Mouse (Mus musculus) forebrain, embryonic 10.5 days (tissue): ENCODE measurements around the gene Hcar1. TPM values are rescaled to one million over a fixed set of nuclear protein-coding genes. Genes with fewer than 3 reads are reported as not detected.

ENCODE experiments used
- DNase-seq: peaks from one replicate; pipeline ENCODE4 v3.0.0-alpha.2; 2017; ENCODE audit warnings: low spot score; ENCODE audit errors: extremely low spot score
- H3K27ac ChIP-seq: fragments of 300-500 bp; sonication (generic); 2 replicates; pipeline ENCODE4 v1.5.1; 2016; ENCODE audit warnings: mild to moderate bottlenecking
- H3K27me3 ChIP-seq: fragments of 300-500 bp; sonication (generic); 2 replicates; pipeline ENCODE4 v1.6.1; 2016; ENCODE audit warnings: mild to moderate bottlenecking; ENCODE audit not compliant: poor library complexity, severe bottlenecking
- H3K36me3 ChIP-seq: fragments of 300-500 bp; sonication (generic); replicated peaks from 2 replicates; pipeline ENCODE4 v1.6.1; 2016; ENCODE audit warnings: mild to moderate bottlenecking, moderate library complexity
- H3K4me1 ChIP-seq: fragments of 300-500 bp; sonication (generic); 2 replicates; pipeline ENCODE4 v1.6.1; 2016
- H3K4me3 ChIP-seq: fragments of 300-500 bp; sonication (generic); 2 replicates; pipeline ENCODE4 v1.5.1; 2016; ENCODE audit warnings: mild to moderate bottlenecking, moderate library complexity
- H3K9me3 ChIP-seq: fragments of 300-500 bp; sonication (generic); 2 replicates; pipeline ENCODE4 v1.6.1; 2016; ENCODE audit warnings: mild to moderate bottlenecking, moderate library complexity
- WGBS: fragments of 180-500 bp; shearing (Covaris S2); methylation state at CpG from one replicate; pipeline ENCODE4 v1.1.7; 2016; 5-methylcytosine and 5-hydroxymethylcytosine counted together
- polyA plus RNA-seq: library from polyadenylated mRNA; unstranded; fragments of >200 nt; fragmentation: Nextera tagmentation; extraction: Ambion mirVana; gene quantifications from 2 replicates; pipeline ENCODE4 v1.2.1, GENCODE M21; 2016

Hcar1 gene
- polyA plus RNA-seq, 1 experiment from 2014 or later = not detected

DNA sequence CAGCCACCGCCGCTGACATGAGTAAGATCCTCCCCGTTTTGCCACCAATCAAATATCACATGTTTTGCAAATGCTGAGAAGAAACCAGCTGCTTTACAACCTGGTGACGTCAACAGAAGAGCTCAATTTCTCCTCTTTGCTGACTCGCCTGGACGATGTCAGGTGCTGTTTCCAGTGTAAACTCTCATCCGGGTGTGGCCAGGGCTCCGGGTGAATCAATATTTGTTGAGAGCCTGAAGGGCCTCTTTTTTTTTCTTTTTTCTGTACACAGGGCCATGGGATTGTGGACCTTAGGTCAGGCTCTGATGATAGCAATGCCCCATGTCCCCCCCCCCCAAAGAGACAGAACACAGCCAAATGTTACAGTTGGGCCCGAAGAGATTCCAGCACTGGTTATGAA lies 25.3 kb downstream of the Hcar1 start:
- H3K4me3 ChIP-seq = no peak overlapping the region
- H3K36me3 ChIP-seq = no peaks in the 10 kb centered on the region
- no peak overlapping the region for H3K27ac ChIP-seq
- H3K27me3 ChIP-seq = no peaks in the 10 kb centered on the region
- H3K4me1 ChIP-seq = peaks cover 7% of the 10 kb centered on the region; the same call in 1 of the 2 replicates
- DNase-seq = no peak
- WGBS = 93% methylated on average over 9 of the region's 9 CpGs
- 0 out of 2 replicates have a peak, but pooled peaks cover 6% of the 10 kb centered on the region for H3K9me3 ChIP-seq

DNA sequence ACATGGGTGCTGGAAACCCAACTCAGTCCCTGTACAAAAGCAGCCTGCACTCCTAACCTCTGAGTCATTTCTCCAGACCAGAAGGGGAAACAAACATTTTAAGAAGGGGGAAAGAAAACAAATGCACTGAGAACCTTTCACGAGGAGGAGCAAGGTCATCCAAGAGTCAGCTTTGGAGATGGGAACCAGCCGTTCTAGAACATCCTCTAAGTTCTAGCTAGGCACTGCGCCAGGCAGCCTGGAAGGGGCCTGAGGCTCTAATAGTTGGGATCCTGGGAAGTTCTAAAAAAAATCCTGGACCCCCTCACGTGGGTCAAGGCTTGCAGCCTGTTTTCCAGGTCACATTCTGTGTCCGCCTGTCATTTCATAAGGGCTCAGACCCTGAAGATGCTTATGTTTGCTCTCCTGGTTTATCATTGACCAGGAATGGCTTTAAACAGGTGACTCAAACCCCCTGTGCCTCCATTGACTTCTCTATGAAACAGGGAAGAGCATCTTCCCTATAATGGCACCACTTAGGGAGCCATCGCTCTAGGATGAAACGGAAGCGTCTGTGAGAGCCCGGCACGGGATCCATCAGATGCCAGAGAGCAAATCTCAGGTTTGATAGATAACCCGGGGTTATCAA lies 25.8 kb downstream of the Hcar1 start:
- WGBS = 92% methylated on average over 11 of the region's 11 CpGs

GRCm38 (mm10) chr5:123851398-123851797 lies 28.4 kb downstream of the Hcar1 start:
- no peak for DNase-seq
- Histone ChIP-seq H3K4me3 (no peak overlapping the region), H3K4me1 (no peaks in the 10 kb centered on the region), H3K27ac (no peak overlapping the region), H3K27me3 (no peaks in the 10 kb centered on the region), H3K9me3 (0 out of 2 replicates have a peak, but pooled peaks cover 6% of the 10 kb centered on the region), H3K36me3 (no peaks in the 10 kb centered on the region)
- 67% methylated on average over 2 of the region's 2 CpGs for WGBS

More for the DNA sequence above, 25.8 kb downstream of the Hcar1 start:
- 0 out of 2 replicates have a peak, but pooled peaks cover 6% of the 10 kb centered on the region for H3K9me3 ChIP-seq
- H3K4me3 ChIP-seq = no peak overlapping the region
- no peak overlapping the region for H3K27ac ChIP-seq
- H3K36me3 ChIP-seq = no peaks in the 10 kb centered on the region
- no peak for DNase-seq
- no peaks in the 10 kb centered on the region for H3K27me3 ChIP-seq
- H3K4me1 ChIP-seq = peaks cover 2% of the 10 kb centered on the region; the same call in 1 of the 2 replicates

- Histone ChIP-seq H3K4me3 (no peak overlapping the region), H3K27me3 (no peaks in the 10 kb centered on the region), H3K9me3 (no peaks in the 10 kb centered on the region), H3K36me3 (no peaks in the 10 kb centered on the region), H3K4me1 (0 out of 2 replicates have a peak, but pooled peaks cover 9% of the 10 kb centered on the region), H3K27ac (no peak overlapping the region)
- DNase-seq = no peak
- 96% methylated on average over 14 of the region's 14 CpGs for WGBS
Measured at GRCm38 (mm10) chr5:123844316-123844715, 35.5 kb downstream of the Hcar1 start.

- H3K36me3 ChIP-seq = no peaks in the 10 kb centered on the region
- no peaks in the 10 kb centered on the region for H3K9me3 ChIP-seq
- 60% methylated on average over 4 of the region's 4 CpGs for WGBS
- H3K27ac ChIP-seq = no peak overlapping the region
- H3K4me1 ChIP-seq = 0 out of 2 replicates have a peak, but pooled peaks cover 9% of the 10 kb centered on the region
- no peak overlapping the region for H3K4me3 ChIP-seq
- DNase-seq = no peak
- no peaks in the 10 kb centered on the region for H3K27me3 ChIP-seq
Measured at GRCm38 (mm10) chr5:123843816-123844215, 36.0 kb downstream of the Hcar1 start.

DNA sequence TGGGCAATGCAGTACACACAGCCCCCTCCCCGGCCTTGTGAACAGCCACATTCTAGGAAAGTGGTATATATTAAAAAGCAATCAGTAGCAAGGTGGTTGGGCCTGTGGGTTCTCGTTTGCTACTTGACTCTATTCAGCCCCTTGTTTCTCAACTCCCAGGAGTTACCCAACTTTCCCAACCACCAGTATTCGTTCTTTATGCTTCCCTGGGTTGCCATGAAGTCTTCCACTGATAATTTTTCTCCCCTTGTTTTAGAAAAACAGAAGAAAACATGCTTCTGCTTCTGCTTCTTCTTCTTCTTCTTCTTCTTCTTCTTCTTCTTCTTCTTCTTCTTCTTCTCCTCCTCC lies 36.9 kb downstream of the Hcar1 start:
- H3K27me3 ChIP-seq = no peaks in the 10 kb centered on the region
- 83% methylated on average over 3 of the region's 3 CpGs for WGBS
- H3K27ac ChIP-seq = no peak overlapping the region
- H3K9me3 ChIP-seq = no peaks in the 10 kb centered on the region
- 0 out of 2 replicates have a peak, but pooled peaks cover 9% of the 10 kb centered on the region for H3K4me1 ChIP-seq
- no peak overlapping the region for H3K4me3 ChIP-seq
- H3K36me3 ChIP-seq = no peaks in the 10 kb centered on the region
- no peak for DNase-seq

- no peak for DNase-seq
- 82% methylated on average over 11 of the region's 11 CpGs for WGBS
- H3K27ac ChIP-seq = no peak overlapping the region
- 0 out of 2 replicates have a peak, but pooled peaks cover 13% of the 10 kb centered on the region for H3K4me1 ChIP-seq
- H3K27me3 ChIP-seq = no peaks in the 10 kb centered on the region
- no peak overlapping the region for H3K4me3 ChIP-seq
- no peaks in the 10 kb centered on the region for H3K36me3 ChIP-seq
- H3K9me3 ChIP-seq = no peaks in the 10 kb centered on the region
Measured at GRCm38 (mm10) chr5:123842221-123842934, 37.4 kb downstream of the Hcar1 start.

DNA sequence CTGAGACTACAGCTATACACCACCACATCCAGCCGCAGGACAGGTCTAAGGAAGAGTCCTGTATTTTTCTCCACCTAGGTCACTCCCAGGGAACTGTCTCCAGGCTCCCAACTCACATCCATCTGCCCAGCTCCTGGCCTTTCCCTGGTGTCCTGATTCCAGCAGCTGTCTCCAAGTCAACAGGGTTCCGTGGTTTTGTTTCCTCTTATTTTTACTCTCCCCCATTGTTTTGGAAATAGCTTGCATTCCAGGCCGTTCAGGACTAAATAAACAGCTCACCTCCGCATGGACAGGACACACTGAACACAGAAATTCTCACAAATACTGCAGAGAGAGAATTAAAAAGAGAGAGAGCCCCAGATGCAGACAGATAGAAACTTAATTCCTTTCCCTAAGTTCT lies 42.4 kb downstream of the Hcar1 start:
- Histone ChIP-seq H3K27ac (no peak overlapping the region), H3K36me3 (no peaks in the 10 kb centered on the region), H3K4me1 (0 out of 2 replicates have a peak, but pooled peaks cover 13% of the 10 kb centered on the region), H3K9me3 (no peaks in the 10 kb centered on the region), H3K4me3 (no peak overlapping the region), H3K27me3 (no peaks in the 10 kb centered on the region)
- no peak for DNase-seq
- 64% methylated on average over 4 of the region's 4 CpGs for WGBS

DNA sequence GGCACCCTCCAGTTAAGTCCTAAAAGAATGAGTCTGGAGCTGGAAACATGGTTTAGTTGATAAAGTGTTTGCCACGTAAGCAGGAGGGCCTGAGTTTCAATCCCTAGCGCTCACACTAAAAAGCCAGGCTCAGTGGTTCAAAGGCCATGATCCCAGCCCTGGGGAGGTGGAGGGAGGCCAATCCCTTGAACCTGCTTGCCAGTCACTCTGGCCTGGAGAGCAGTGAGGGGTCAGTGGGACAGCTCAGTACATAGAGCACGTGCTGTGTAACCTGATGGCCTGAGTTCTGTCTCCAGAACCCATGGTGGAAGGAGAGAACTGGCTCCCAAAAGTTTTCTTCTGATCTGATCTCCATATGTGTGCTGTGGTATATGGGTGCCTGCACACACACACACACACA lies 45.0 kb downstream of the Hcar1 start:
- no peak for DNase-seq
- 0 out of 2 replicates have a peak, but pooled peaks cover 8% of the 10 kb centered on the region for H3K4me1 ChIP-seq
- H3K27ac ChIP-seq = no peak overlapping the region
- H3K9me3 ChIP-seq = no peaks in the 10 kb centered on the region
- H3K4me3 ChIP-seq = no peak overlapping the region
- no peaks in the 10 kb centered on the region for H3K36me3 ChIP-seq
- 77% methylated on average over 3 of the region's 3 CpGs for WGBS
- H3K27me3 ChIP-seq = no peaks in the 10 kb centered on the region

DNA sequence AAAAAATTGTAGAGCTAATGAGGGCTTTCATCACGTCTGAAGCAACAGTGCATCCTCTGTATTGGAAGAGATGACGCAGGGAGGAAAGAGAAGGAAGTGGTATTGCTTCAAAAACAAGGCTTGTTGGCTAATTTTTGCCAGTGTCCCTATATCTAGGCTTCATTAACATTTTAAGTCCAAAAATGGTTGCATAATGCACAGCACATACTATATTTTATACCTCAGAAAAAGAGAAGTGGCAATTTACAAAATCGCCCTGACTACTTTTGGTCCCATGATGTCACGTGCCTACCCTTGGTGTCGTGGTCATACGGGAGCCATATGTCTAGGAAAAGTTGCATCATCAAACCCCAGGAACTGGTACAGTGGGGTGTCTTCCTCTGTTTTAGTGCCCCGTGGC lies 47.5 kb downstream of the Hcar1 start:
- H3K36me3 ChIP-seq = no peaks in the 10 kb centered on the region; the same call in 1 of the 2 replicates
- 91% methylated on average over 7 of the region's 7 CpGs for WGBS

GRCm38 (mm10) chr5:123827659-123828091 lies 52.1 kb downstream of the Hcar1 start:
- 75% methylated on average over 6 of the region's 6 CpGs for WGBS
- no peak for DNase-seq

More for the DNA sequence above, 47.5 kb downstream of the Hcar1 start:
- Histone ChIP-seq H3K9me3 (no peaks in the 10 kb centered on the region), H3K4me3 (no peak overlapping the region), H3K27ac (no peak overlapping the region), H3K27me3 (no peaks in the 10 kb centered on the region), H3K4me1 (0 out of 2 replicates have a peak, but pooled peaks cover 3% of the 10 kb centered on the region)
- no peak for DNase-seq

More at GRCm38 (mm10) chr5:123827659-123828091, 52.1 kb downstream of the Hcar1 start:
- Histone ChIP-seq H3K9me3 (no peaks in the 10 kb centered on the region), H3K36me3 (peaks cover 10% of the 10 kb centered on the region), H3K27me3 (no peaks in the 10 kb centered on the region), H3K4me3 (no peak overlapping the region), H3K4me1 (no peaks in the 10 kb centered on the region), H3K27ac (no peak overlapping the region)
